Mouse (Mus musculus) embryonic fibroblast, embryonic 13.5 days (primary cell): ENCODE results near the gene Syf2. TPM values are rescaled to one million over a fixed set of nuclear protein-coding genes. Genes with fewer than 3 reads are reported as not detected.

Experiments used
- H3K27ac ChIP-seq: 2 replicates; pipeline ENCODE4 v1.5.1; 2012; ENCODE audit warnings: low read length, control low read depth, inconsistent platforms; ENCODE audit not compliant: insufficient read depth
- H3K4me1 ChIP-seq: 2 replicates; pipeline ENCODE4 v1.6.1; 2011; ENCODE audit warnings: low read length; ENCODE audit not compliant: control insufficient read depth, insufficient read depth
- H3K4me3 ChIP-seq: 2 replicates; pipeline ENCODE4 v1.5.1; 2011; ENCODE audit warnings: mild to moderate bottlenecking, control low read depth, low read length; ENCODE audit not compliant: insufficient read depth
- CTCF ChIP-seq: IDR thresholded peaks from 2 replicates; pipeline ENCODE4 v1.5.1; 2011; ENCODE audit warnings: mild to moderate bottlenecking, control low read depth, low read length, moderate library complexity, borderline replicate concordance; ENCODE audit not compliant: insufficient read depth
- POLR2A ChIP-seq: IDR thresholded peaks from 2 replicates; pipeline ENCODE4 v1.6.1; 2011; ENCODE audit warnings: low read depth, mild to moderate bottlenecking, control low read depth, low read length, moderate library complexity
- polyA plus RNA-seq: library from polyadenylated mRNA; stranded (reverse); fragments of >200 nt; gene quantifications from 2 replicates; pipeline ENCODE4 v1.2.4, GENCODE M21; 2011; ENCODE audit warnings: low read depth; ENCODE audit not compliant: missing spikeins, insufficient read length

The Syf2 gene
- polyA plus RNA-seq, 1 experiment = 48.8 TPM

GRCm38 (mm10) chr4:134922111-134922924 lies 8.4 kb upstream of the Syf2 start:
- H3K4me3 ChIP-seq = peak overlapping the region; percentile 49; the same call in 1 of the 2 replicates
- peaks cover 5% of the 10 kb centered on the region; the same call in 1 of the 2 replicates for H3K4me1 ChIP-seq
- H3K27ac ChIP-seq = peak overlapping the region; percentile 70
- TF ChIP-seq POLR2A = no peak
- no peak for TF ChIP-seq CTCF

GRCm38 (mm10) chr4:134922925-134923244 lies 7.8 kb upstream of the Syf2 start:
- TF ChIP-seq POLR2A (peak; percentile 52), CTCF (no peak)
- peaks cover 5% of the 10 kb centered on the region; the same call in 1 of the 2 replicates for H3K4me1 ChIP-seq
- peak overlapping the region; percentile 70 for H3K27ac ChIP-seq
- peak overlapping the region; percentile 49 for H3K4me3 ChIP-seq

- TF ChIP-seq POLR2A (peak; percentile 100), CTCF (no peak)
- H3K27ac ChIP-seq = peak within 1 kb of the TSS; percentile 81
- H3K4me3 ChIP-seq = peak within 1 kb of the TSS; percentile 92
- H3K4me1 ChIP-seq = peaks cover 5% of the 10 kb centered on the region; the same call in 1 of the 2 replicates
Measured at GRCm38 (mm10) chr4:134923258-134924018, 7.3 kb upstream of the Syf2 start, which contains the start of gene Rsrp1. TSS of gene Rsrp1 (plus strand) at chr4:134923592.

GRCm38 (mm10) chr4:134924019-134924741 lies 6.5 kb upstream of the Syf2 start:
- peak overlapping the region; percentile 92 for H3K4me3 ChIP-seq
- TF ChIP-seq CTCF = no peak
- TF ChIP-seq POLR2A = peak; percentile 49
- H3K27ac ChIP-seq = peak overlapping the region; percentile 81
- peaks cover 5% of the 10 kb centered on the region; the same call in 1 of the 2 replicates for H3K4me1 ChIP-seq

GRCm38 (mm10) chr4:134925206-134925605 lies 5.5 kb upstream of the Syf2 start:
- Histone ChIP-seq H3K27ac (no peak overlapping the region), H3K4me1 (peaks cover 5% of the 10 kb centered on the region; the same call in 1 of the 2 replicates), H3K4me3 (peak overlapping the region; percentile 81)
- no peak for TF ChIP-seq CTCF
- TF ChIP-seq POLR2A = no peak

- no peak overlapping the region for H3K27ac ChIP-seq
- TF ChIP-seq POLR2A (no peak; the same call in none of the 2 replicates), CTCF (no peak)
- H3K4me1 ChIP-seq = peaks cover 2% of the 10 kb centered on the region; the same call in 1 of the 2 replicates
- H3K4me3 ChIP-seq = no peak overlapping the region
Measured at GRCm38 (mm10) chr4:134927815-134928463, 2.8 kb upstream of the Syf2 start.

- Histone ChIP-seq H3K27ac (no peak overlapping the region), H3K4me1 (peaks cover 2% of the 10 kb centered on the region; the same call in 1 of the 2 replicates), H3K4me3 (no peak overlapping the region)
- TF ChIP-seq POLR2A (no peak; the same call in 1 of the 2 replicates), CTCF (no peak)
Measured at GRCm38 (mm10) chr4:134928464-134928836, 2.2 kb upstream of the Syf2 start.

- Histone ChIP-seq H3K4me3 (no peak overlapping the region), H3K4me1 (peaks cover 2% of the 10 kb centered on the region; the same call in 1 of the 2 replicates), H3K27ac (no peak overlapping the region)
- TF ChIP-seq CTCF (no peak), POLR2A (0 out of 2 replicates have a peak, but pooled peaks have one; percentile 23)
Measured at GRCm38 (mm10) chr4:134929536-134929935, 1.2 kb upstream of the Syf2 start.

GRCm38 (mm10) chr4:134930190-134930589 lies 508 bp upstream of the Syf2 start:
- peak overlapping the region; percentile 18; the same call in 1 of the 2 replicates for H3K27ac ChIP-seq

More at GRCm38 (mm10) chr4:134930190-134930589, 508 bp upstream of the Syf2 start:
- Histone ChIP-seq H3K4me3 (peak overlapping the region; percentile 45), H3K4me1 (peaks cover 2% of the 10 kb centered on the region; the same call in 1 of the 2 replicates)
- TF ChIP-seq POLR2A = no peak
